Mouse (Mus musculus): ENCODE results near the gene Gab1. TPM values are rescaled to one million over a fixed set of nuclear protein-coding genes. Genes with fewer than 3 reads are reported as not detected.
A peak's percentile ranks its signal among the peaks of the same experiment; 100 is the strongest.

Gab1 gene
- polyA plus RNA-seq, 1 experiment from 2014 or later = 24.8 TPM

DNA sequence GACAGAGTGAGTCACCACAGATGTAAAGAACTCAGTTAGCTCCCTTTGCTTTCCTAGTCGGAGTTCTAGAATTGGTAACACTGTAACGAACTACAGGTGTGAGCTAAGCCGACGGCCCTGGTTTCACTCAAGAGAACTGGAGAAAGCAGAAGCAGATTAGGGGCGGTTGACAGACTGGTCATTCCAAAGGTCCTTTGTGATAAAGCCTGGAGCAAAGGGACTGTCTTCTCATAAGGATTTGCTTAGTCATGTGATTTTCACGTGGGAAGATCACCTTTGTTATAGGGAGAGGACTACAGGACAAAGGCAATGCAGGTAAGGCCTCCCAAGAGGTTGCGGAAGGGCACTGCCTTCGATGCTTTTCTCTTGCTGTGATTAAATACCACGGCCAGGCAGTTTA lies 22.0 kb upstream of the Gab1 start:
- Histone ChIP-seq H3K4me1 (no peaks in the 10 kb centered on the region), H3K4me2 (replicated peaks) (no peak overlapping the region), H3K27me3 (no peaks in the 10 kb centered on the region), H3K9ac (no peak overlapping the region), H3K27ac (replicated peaks) (no peak overlapping the region), H3K4me3 (replicated peaks) (no peak overlapping the region), H3K9me3 (replicated peaks) (no peaks in the 10 kb centered on the region), H3K36me3 (no peaks in the 10 kb centered on the region)
- WGBS = 55% methylated on average over 9 of the region's 9 CpGs
- no peak for ATAC-seq (ENCODE audit: insufficient number of reproducible peaks, low FRiP score, low TSS enrichment, low read depth)

DNA sequence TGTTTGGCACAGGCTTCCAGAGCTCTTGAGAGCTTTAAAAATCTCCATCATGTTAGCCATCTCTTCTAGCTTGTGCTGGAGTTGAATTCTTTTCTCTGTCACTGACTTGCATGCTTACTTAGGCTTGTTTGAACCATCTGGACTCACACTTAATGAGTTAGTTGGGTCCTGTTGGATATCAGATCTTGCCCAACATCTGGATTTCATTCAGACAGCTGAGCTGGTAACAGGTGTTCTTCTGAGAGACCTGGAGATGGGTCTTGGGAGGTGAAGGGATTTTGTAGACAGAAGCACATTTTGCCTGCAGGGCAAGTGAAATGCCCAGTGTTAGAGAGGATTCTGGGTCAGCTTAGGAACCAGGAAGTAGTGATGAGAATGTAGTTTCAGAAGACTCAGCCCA lies 19.0 kb upstream of the Gab1 start:
- no peak overlapping the region for H3K9ac ChIP-seq
- no peak overlapping the region for H3K4me3 ChIP-seq (replicated peaks)
- no peak overlapping the region for H3K4me2 ChIP-seq (replicated peaks)
- H3K27ac ChIP-seq (replicated peaks) = no peak overlapping the region
- no peaks in the 10 kb centered on the region for H3K36me3 ChIP-seq
- H3K9me3 ChIP-seq (replicated peaks) = no peaks in the 10 kb centered on the region
- peaks cover 15% of the 10 kb centered on the region for H3K4me1 ChIP-seq
- H3K27me3 ChIP-seq = no peaks in the 10 kb centered on the region
- no peak for ATAC-seq (ENCODE audit: insufficient number of reproducible peaks, low FRiP score, low TSS enrichment, low read depth)

DNA sequence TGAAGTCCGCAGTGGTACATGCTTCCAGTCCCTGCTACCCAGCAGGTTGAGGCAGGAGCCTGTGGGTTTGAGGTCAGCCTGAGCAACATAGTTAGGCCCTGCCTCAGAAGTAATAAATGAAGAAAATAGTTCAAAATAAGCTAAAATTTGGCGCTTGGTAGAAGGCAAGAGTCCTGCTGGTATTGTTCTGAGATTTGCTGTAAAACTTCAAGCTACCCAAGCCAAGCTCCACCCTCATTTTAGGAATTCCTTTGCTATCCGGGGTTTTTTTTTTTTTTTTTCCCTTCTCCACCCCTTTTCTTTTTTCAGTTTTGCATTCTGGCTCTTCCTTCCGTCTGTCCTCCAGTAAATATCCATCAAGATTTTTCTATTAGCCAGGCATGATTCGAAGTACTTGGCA lies 15.7 kb upstream of the Gab1 start:
- 51% methylated on average over 5 of the region's 5 CpGs for WGBS
- Histone ChIP-seq H3K9ac (no peak overlapping the region), H3K27me3 (no peaks in the 10 kb centered on the region), H3K9me3 (replicated peaks) (no peaks in the 10 kb centered on the region), H3K4me2 (replicated peaks) (peak overlapping the region; percentile 37; the same call in 1 of the 2 replicates), H3K27ac (replicated peaks) (peak overlapping the region; percentile 77), H3K36me3 (no peaks in the 10 kb centered on the region), H3K4me3 (replicated peaks) (no peak overlapping the region), H3K4me1 (peaks cover 15% of the 10 kb centered on the region)
- no peak for ATAC-seq (ENCODE audit: insufficient number of reproducible peaks, low FRiP score, low TSS enrichment, low read depth)

DNA sequence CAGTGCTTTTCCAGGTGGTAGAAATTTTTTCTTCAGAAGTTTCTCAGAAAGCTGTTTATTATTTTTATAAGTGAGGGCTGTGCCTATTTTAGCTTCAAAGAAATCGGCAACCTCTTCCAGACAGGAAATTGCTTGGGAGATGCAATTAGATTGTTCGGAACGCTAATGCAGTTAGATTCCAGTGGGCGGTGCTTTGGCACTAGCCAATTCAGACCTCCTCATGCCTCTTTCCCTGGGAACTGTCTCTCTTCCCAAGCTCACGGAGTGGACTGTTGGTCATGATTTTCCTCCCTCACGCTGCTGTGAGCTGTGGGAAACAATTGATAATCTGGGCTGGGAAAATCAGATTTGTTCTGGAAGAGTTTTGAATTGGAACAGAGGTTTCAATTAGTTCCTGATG lies 15.1 kb upstream of the Gab1 start:
- Histone ChIP-seq H3K9me3 (replicated peaks) (no peaks in the 10 kb centered on the region), H3K27me3 (no peaks in the 10 kb centered on the region), H3K36me3 (no peaks in the 10 kb centered on the region), H3K4me2 (replicated peaks) (peak overlapping the region; percentile 37), H3K9ac (no peak overlapping the region), H3K4me3 (replicated peaks) (peak overlapping the region; percentile 14; the same call in 1 of the 2 replicates), H3K4me1 (peaks cover 15% of the 10 kb centered on the region), H3K27ac (replicated peaks) (peak overlapping the region; percentile 77)
- WGBS = 10% methylated on average over 6 of the region's 6 CpGs
- ATAC-seq (ENCODE audit: insufficient number of reproducible peaks, low FRiP score, low TSS enrichment, low read depth) = peak; percentile 55; the same call in 1 of the 2 replicates

DNA sequence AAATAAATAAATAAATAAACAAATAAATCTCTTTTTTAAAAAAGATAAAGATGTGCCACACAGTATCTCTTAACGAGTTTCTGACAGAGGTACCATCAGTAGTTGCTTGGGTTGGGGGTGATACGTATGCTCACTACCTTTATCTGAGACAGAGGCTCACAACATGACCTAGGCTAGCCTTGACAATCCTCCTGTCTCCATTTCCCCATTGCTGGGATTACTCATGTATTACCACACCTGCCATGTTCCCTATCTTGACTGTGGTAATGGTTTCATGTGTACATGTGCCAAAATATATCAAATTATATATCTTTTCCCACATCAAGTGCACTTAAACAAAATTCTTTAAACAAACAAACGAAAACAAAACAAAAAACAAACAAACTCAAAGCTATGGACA lies 14.2 kb upstream of the Gab1 start:
- 82% methylated on average over 3 of the region's 3 CpGs for WGBS
- Histone ChIP-seq H3K9me3 (replicated peaks) (no peaks in the 10 kb centered on the region), H3K4me3 (replicated peaks) (no peak overlapping the region), H3K4me1 (peaks cover 15% of the 10 kb centered on the region), H3K9ac (no peak overlapping the region), H3K27ac (replicated peaks) (peak overlapping the region; percentile 77; the same call in 1 of the 2 replicates), H3K27me3 (no peaks in the 10 kb centered on the region), H3K36me3 (no peaks in the 10 kb centered on the region), H3K4me2 (replicated peaks) (no peak overlapping the region)
- ATAC-seq (ENCODE audit: insufficient number of reproducible peaks, low FRiP score, low TSS enrichment, low read depth) = no peak

DNA sequence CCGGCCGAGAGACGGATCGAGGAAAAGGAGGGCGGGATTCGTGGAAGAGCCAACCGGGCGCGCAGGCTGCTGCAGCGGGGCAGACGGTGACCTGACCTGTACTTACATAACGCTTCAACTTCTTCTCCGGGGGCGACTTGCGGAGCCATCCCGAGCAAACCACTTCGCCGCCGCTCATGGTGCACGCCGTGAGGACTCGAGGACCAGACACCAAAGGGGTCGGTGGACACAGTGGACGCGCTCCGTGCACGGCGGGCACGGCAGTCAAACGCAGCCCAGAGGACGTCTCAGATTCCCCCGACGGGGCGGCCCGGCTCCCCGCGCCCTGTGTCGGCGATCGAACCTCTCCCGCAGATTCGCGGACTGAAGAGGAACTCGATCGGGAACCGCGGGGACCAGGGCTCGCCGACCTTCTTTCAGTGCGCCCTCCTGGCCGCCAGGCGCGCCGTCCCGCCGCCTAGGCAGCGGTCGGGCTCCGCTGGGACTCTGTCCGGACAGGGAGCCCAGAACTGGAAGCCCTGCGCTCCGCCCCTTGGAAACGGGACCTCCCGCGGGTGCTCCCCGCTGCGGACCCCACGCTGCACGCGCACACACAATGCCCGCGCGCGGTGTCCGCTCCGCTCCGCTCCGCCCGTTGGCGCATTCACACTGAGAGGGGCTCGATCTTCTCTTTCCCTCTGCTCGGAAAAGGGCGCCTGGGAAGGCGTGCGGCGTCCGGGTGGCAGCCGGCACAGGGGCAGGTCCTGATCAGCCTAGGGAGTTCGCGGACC lies 708 bp downstream of the Gab1 start:
- no peaks in the 10 kb centered on the region for H3K36me3 ChIP-seq
- no peaks in the 10 kb centered on the region for H3K27me3 ChIP-seq
- under 1% methylated on average over 89 of the region's 90 CpGs for WGBS
- H3K4me1 ChIP-seq = peaks cover 23% of the 10 kb centered on the region
- H3K9ac ChIP-seq = peak overlapping the region; percentile 82
- peak overlapping the region; percentile 74 for H3K4me2 ChIP-seq (replicated peaks)
- peak; percentile 69 for ATAC-seq (ENCODE audit: insufficient number of reproducible peaks, low FRiP score, low TSS enrichment, low read depth)
- H3K9me3 ChIP-seq (replicated peaks) = no peaks in the 10 kb centered on the region
- H3K4me3 ChIP-seq (replicated peaks) = peak overlapping the region; percentile 88
- H3K27ac ChIP-seq (replicated peaks) = peak overlapping the region; percentile 98

DNA sequence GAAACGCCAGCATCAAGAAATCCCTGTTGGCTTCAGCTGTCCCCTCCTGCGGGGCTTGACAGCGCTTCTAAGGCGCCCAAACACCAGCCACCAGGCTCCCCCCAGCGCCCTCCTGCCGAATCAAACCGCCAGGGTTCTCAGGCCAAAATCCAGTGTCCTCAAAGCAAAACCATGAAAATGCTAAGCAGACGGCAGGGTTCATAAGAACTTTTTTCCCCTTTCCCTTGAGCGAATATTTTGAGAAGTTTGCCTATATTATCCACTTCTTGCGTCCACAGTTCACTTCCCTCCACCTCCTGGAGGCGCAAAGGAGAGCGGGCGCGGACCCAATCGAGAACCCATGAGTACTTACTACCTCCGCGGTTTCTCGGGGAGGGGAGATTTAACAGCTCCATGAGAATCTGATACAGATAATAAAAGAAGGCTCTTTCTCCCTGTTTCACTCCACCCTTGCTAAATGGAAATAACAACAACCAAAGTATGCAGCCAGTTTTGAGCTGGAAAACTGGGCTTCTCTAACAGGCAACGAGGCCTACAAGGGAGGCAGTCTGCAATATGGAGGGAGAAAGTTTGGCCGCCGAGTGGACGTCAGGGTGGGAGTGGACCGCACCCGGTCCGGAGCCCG lies 1.4 kb downstream of the Gab1 start:
- 0% methylated on average over 26 of the region's 26 CpGs for WGBS
- H3K4me1 ChIP-seq = peaks cover 30% of the 10 kb centered on the region
- peak overlapping the region; percentile 88 for H3K4me3 ChIP-seq (replicated peaks)
- peak overlapping the region; percentile 82 for H3K9ac ChIP-seq
- H3K27me3 ChIP-seq = no peaks in the 10 kb centered on the region
- H3K36me3 ChIP-seq = no peaks in the 10 kb centered on the region
- ATAC-seq (ENCODE audit: insufficient number of reproducible peaks, low FRiP score, low TSS enrichment, low read depth) = no peak
- peak overlapping the region; percentile 98 for H3K27ac ChIP-seq (replicated peaks)
- H3K9me3 ChIP-seq (replicated peaks) = no peaks in the 10 kb centered on the region
- peak overlapping the region; percentile 74 for H3K4me2 ChIP-seq (replicated peaks)

DNA sequence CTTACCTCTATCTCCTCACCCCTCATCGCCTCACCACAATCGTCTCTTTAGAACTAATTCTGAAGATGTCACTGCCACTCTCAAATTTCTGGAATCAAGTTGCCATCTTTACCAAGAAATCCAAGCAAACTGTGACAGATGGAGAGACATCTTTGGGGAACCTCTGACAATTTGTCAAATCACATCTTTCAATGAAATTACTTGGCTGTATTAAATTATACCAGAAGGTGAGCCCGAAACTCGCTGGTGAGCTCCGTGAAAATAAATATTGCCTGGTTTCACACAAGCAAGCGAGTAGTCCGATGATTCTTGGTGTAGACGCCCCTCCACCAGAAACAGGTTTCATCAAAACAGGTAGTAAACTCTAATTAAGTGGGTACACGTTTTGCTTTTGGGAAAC lies 2.2 kb downstream of the Gab1 start:
- Histone ChIP-seq H3K4me2 (replicated peaks) (peak overlapping the region; percentile 74), H3K4me1 (peaks cover 30% of the 10 kb centered on the region), H3K36me3 (no peaks in the 10 kb centered on the region), H3K9ac (0 out of 2 replicates have a peak overlapping the region, but pooled peaks have one; percentile 82), H3K27ac (replicated peaks) (peak overlapping the region; percentile 98), H3K27me3 (no peaks in the 10 kb centered on the region), H3K4me3 (replicated peaks) (peak overlapping the region; percentile 88), H3K9me3 (replicated peaks) (no peaks in the 10 kb centered on the region)
- no peak for ATAC-seq (ENCODE audit: insufficient number of reproducible peaks, low FRiP score, low TSS enrichment, low read depth)
- 20% methylated on average over 9 of the region's 9 CpGs for WGBS

DNA sequence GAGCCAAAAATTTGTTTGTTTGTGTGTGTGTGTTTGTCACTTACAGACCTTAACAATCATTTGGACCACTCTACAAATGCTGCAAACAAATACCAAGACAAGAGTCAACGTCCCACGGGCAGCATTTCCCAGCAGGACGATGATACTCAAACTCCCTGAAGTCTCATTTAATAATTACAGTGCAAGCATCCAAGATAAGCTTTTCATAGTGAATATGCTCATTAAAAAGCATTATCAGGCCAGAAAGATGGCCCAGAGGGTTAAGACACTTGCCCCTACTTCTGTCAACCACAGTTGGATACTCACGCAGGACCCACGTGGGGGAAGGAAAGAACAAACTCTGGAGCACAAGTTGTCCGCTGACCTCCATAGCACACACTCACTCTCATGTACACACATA lies 4.8 kb downstream of the Gab1 start:
- Histone ChIP-seq H3K4me2 (replicated peaks) (no peak overlapping the region), H3K4me1 (peaks cover 36% of the 10 kb centered on the region), H3K9ac (no peak overlapping the region), H3K36me3 (no peaks in the 10 kb centered on the region), H3K4me3 (replicated peaks) (no peak overlapping the region), H3K27me3 (no peaks in the 10 kb centered on the region), H3K27ac (replicated peaks) (no peak overlapping the region), H3K9me3 (replicated peaks) (no peaks in the 10 kb centered on the region)
- 82% methylated on average over 6 of the region's 6 CpGs for WGBS
- no peak for ATAC-seq (ENCODE audit: insufficient number of reproducible peaks, low FRiP score, low TSS enrichment, low read depth)

DNA sequence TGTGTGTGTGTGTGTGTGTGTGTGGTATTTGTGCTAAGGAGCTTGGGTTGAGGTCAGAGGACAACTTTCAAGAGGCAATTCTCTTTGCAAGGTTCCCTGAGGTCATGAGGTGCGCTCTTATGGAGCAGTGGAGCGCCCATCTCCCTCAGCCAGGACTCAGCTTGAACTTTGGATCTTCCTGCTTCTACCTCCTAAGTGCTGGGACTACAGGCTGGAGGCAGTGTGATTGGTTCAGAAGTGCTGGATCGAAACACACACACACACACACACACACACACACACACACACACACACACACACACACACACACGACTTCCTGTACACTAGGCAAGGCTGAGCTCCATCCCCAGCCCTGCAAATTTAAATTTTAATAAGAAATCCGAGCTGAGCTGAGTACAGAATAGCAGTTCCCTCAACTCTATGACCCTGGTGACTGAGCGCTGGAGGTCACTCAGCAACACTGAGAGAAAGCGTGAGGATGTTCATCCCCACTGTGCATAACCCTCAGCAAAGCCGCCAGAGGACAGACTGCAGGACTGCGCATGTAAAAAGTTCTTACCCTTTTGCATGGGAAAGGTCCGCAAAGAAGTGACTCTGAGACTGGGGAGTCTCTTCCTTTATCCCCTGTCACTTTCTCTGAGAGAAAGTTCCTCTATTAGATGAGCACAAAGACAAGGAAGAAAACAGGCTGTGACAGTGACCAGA lies 6.4 kb downstream of the Gab1 start:
- no peak overlapping the region for H3K4me3 ChIP-seq (replicated peaks)
- no peaks in the 10 kb centered on the region for H3K27me3 ChIP-seq
- no peak overlapping the region for H3K9ac ChIP-seq
- no peak overlapping the region for H3K4me2 ChIP-seq (replicated peaks)
- no peaks in the 10 kb centered on the region for H3K9me3 ChIP-seq (replicated peaks)
- WGBS = 61% methylated on average over 10 of the region's 10 CpGs
- ATAC-seq (ENCODE audit: insufficient number of reproducible peaks, low FRiP score, low TSS enrichment, low read depth) = no peak
- no peak overlapping the region for H3K27ac ChIP-seq (replicated peaks)
- H3K4me1 ChIP-seq = peaks cover 51% of the 10 kb centered on the region
- no peaks in the 10 kb centered on the region for H3K36me3 ChIP-seq

DNA sequence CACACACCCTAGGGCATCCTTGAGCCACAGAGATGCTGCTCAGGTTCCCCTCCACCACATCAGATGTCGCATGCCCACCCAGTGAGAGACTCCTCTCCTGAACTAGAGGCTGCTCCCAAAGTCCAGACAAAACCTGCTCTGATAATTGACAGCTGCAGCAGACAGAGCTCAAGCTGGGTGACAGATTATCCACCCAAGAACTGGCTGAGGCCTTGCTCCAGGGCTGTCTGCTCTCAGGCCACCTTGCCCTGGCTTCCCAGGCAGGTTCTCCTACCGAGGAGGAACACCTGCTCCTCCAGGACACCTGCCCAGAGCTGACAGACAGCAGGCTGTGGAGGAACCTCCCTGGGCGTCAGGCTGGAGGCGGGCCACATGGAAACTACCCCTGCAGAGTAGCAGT lies 7.6 kb downstream of the Gab1 start:
- Histone ChIP-seq H3K4me3 (replicated peaks) (no peak overlapping the region), H3K9me3 (replicated peaks) (no peaks in the 10 kb centered on the region), H3K36me3 (no peaks in the 10 kb centered on the region), H3K4me2 (replicated peaks) (no peak overlapping the region), H3K27ac (replicated peaks) (no peak overlapping the region), H3K27me3 (no peaks in the 10 kb centered on the region), H3K4me1 (peaks cover 54% of the 10 kb centered on the region), H3K9ac (no peak overlapping the region)
- ATAC-seq (ENCODE audit: insufficient number of reproducible peaks, low FRiP score, low TSS enrichment, low read depth) = no peak
- 48% methylated on average over 4 of the region's 4 CpGs for WGBS
